Mouse (Mus musculus) left cerebral cortex, postnatal 25 days (tissue): ENCODE data around the gene Pak4. TPM values are rescaled to one million over a fixed set of nuclear protein-coding genes. Genes with fewer than 3 reads are reported as not detected.
"Not testable (repeated sequence)": the region's sequence is repeated elsewhere in the genome, so short reads cannot be mapped to it uniquely, and the experiment has no call there.

ENCODE experiments used
- DNase-seq, 2 experiments: peaks; one replicate each; pipeline ENCODE4 v3.0.0; 2022; ENCODE audit warnings: low spot score in 2 of 2, mixed read lengths in 1 of 2
- intact Hi-C: fragments of 180-260 bp; cut with DNase I; formaldehyde crosslinking; loops from one replicate; pipeline ENCODE4 v1.15.1; 2025
- microRNA-seq, 2 experiments: library from miRNA; unstranded; fragments of <30 nt; microRNA quantifications; one replicate each; pipeline ENCODE4 v1.2.0; 2022
- total RNA-seq, 2 experiments: library from RNA; stranded (reverse); gene quantifications; 2 replicates each; pipeline ENCODE4 v1.2.3; 2021

Gene Pak4
- total RNA-seq, 2 experiments from 2014 or later: 8.1 to 8.3 TPM

GRCm38 (mm10) chr7:28527922-28528719 is 69.9 kb downstream of the Pak4 start:
- peak; percentile 60 to 64 for DNase-seq
- intact Hi-C loops: loop anchor here (1.0 to 2.0 kb wide), 2 partner anchors 19 to 82 kb away; no protein-coding TSS in a partner anchor

GRCm38 (mm10) chr7:28522536-28522935 is 75.4 kb downstream of the Pak4 start, which contains the start of gene Ifnl3:
TSS of gene Ifnl3 (plus strand) at chr7:28522836.
- intact Hi-C loops: loop anchor here (1.0 kb wide), 1 partner anchor 13 kb away; no protein-coding TSS in a partner anchor
- not testable (repeated sequence) for DNase-seq

GRCm38 (mm10) chr7:28511441-28511840 is 86.5 kb downstream of the Pak4 start:
- no peak for DNase-seq
- intact Hi-C loops: loop anchor here (5.0 kb wide), 1 partner anchor 106 kb away; no protein-coding TSS in a partner anchor

- intact Hi-C loops: loop anchor here (5.0 kb wide), 1 partner anchor 107 kb away; no protein-coding TSS in a partner anchor
Observed at GRCm38 (mm10) chr7:28510405-28510974, 87.5 kb downstream of the Pak4 start, which contains the start of gene Ifnl2. TSS of gene Ifnl2 (minus strand) at chr7:28510455.

GRCm38 (mm10) chr7:28509121-28509520 is 88.9 kb downstream of the Pak4 start:
- DNase-seq: not testable (repeated sequence)
- intact Hi-C loops: loop anchor here (1.0 to 2.0 kb wide), 2 partner anchors 13 to 18 kb away; partner anchors contain the start of gene Ifnl3

More at GRCm38 (mm10) chr7:28510405-28510974, 87.5 kb downstream of the Pak4 start, which contains the start of gene Ifnl2:
- not testable (repeated sequence) for DNase-seq

Small RNA genes within 50 kb of the gene (microRNA-seq; reads per million reads assigned to microRNA genes)
- gene Mir7049: 0.34 to 0.50 reads per million in 2 experiments

Other genes starting within 250 kb of the Pak4 start
- 100 to 1,000 TPM; 438 to 443 TPM for gene Rps16, start 247.5 kb downstream of the Pak4 start, total RNA-seq
- gene Plekhg2, start 225.6 kb downstream of the Pak4 start, total RNA-seq: 1 to 10 TPM; 5.0 to 6.7 TPM
- gene Zfp36, start 217.9 kb downstream of the Pak4 start, total RNA-seq: 1 to 10 TPM; 2.2 to 2.9 TPM
- 10 to 100 TPM; 19.0 to 22.2 TPM for gene Med29, start 205.5 kb downstream of the Pak4 start, total RNA-seq
- gene Paf1, start 205.2 kb downstream of the Pak4 start, total RNA-seq: 10 to 100 TPM; 62.4 to 64.0 TPM
- 1 to 10 TPM; 1.8 to 3.1 TPM for gene Gmfg, start 160.7 kb downstream of the Pak4 start, total RNA-seq
- 10 to 100 TPM; 81.6 to 91.4 TPM for gene Lrfn1, start 146.2 kb downstream of the Pak4 start, total RNA-seq
- gene Ifnl2, start 87.7 kb downstream of the Pak4 start, total RNA-seq: not detected
- not detected for gene Ifnl3, start 75.3 kb downstream of the Pak4 start, total RNA-seq
- not detected for gene Sycn, start 57.3 kb downstream of the Pak4 start, total RNA-seq
- gene Nccrp1, start 50.9 kb downstream of the Pak4 start, total RNA-seq: under 1 TPM; 0.46 to 0.50 TPM
- gene Samd4b, start within 50 bp of the Pak4 start, total RNA-seq: 10 to 100 TPM; 65.2 to 68.7 TPM
- 1 to 10 TPM; 1.1 to 1.6 TPM for gene Acp7, start 33.1 kb upstream of the Pak4 start, total RNA-seq
- 10 to 100 TPM; 21.6 to 21.8 TPM for gene Fbxo27, start 94.7 kb upstream of the Pak4 start, total RNA-seq
- gene Fbxo17, start 118.6 kb upstream of the Pak4 start, total RNA-seq: 1 to 10 TPM in 1 of 2 experiments, under 1 TPM in 1; 0.76 to 1.3 TPM
- 10 to 100 TPM; 60.3 to 67.4 TPM for gene Mrps12, start 143.6 kb upstream of the Pak4 start, total RNA-seq
- gene Sars2, start 143.8 kb upstream of the Pak4 start, total RNA-seq: 10 to 100 TPM; 13.1 to 14.4 TPM
- gene Ccer2, start 158.0 kb upstream of the Pak4 start, total RNA-seq: 1 to 10 TPM in 1 of 2 experiments, under 1 TPM in 1; 0.92 to 1.2 TPM
- 100 to 1,000 TPM; 151 to 166 TPM for gene Sirt2, start 168.6 kb upstream of the Pak4 start, total RNA-seq
- 10 to 100 TPM; 34.2 to 37.7 TPM for gene Nfkbib, start 169.3 kb upstream of the Pak4 start, total RNA-seq
- 1 to 10 TPM; 2.4 to 2.9 TPM for gene Rinl, start 190.8 kb upstream of the Pak4 start, total RNA-seq
- gene Hnrnpl, start 210.4 kb upstream of the Pak4 start, total RNA-seq: 100 to 1,000 TPM; 375 to 411 TPM
- gene Ech1, start 227.0 kb upstream of the Pak4 start, total RNA-seq: 10 to 100 TPM; 41.5 to 46.6 TPM
- 1 to 10 TPM; 2.2 to 2.7 TPM for gene Lgals4, start 235.7 kb upstream of the Pak4 start, total RNA-seq